In genomic region chr2:33974737-33975422, GRCm38 (mm10) we compare ENCODE assay signal across 14 mouse cellular contexts.
A peak's percentile ranks its signal among the peaks of the same experiment; 100 is the strongest.
DNase-seq lines count a peak whose midpoint lies in the region; ATAC-seq and TF ChIP-seq lines count a peak whose summit lies in the region.
"Had no signal": no experiment of that assay in that cellular context is flagged by ENCODE, and none has a peak within 500 bp of the region (broad histone marks: within the 10 kb centered on the region; RNA-seq: fewer than 3 reads in every experiment).

No protein-coding gene starts in this region.

- H3K27me3 ChIP-seq in forebrain, embryonic 12.5 days: peaks cover 29% of the 10 kb centered on the region; the same call in 1 of the 2 replicates
- no peaks in the 10 kb centered on the region for H3K27me3 ChIP-seq in forebrain, embryonic 15.5 days
- H3K27me3 ChIP-seq in midbrain, embryonic 12.5 days: peaks cover 4% of the 10 kb centered on the region
- no peaks in the 10 kb centered on the region for H3K27me3 ChIP-seq in neural tube, embryonic 15.5 days (replicated peaks)
- H3K27me3 ChIP-seq in intestine, postnatal 0 days (replicated peaks; ENCODE audit: control insufficient read depth, insufficient read depth, low read length): no peaks in the 10 kb centered on the region
- H3K27me3 ChIP-seq: embryonic facial prominence, embryonic 12.5 days; lung, embryonic 15.5 days had no signal

- ATAC-seq in forebrain, embryonic 12.5 days (ENCODE audit: low FRiP score): 0 out of 2 replicates have a peak, but pooled peaks have one; percentile 34
- ATAC-seq in forebrain, embryonic 15.5 days (replicated peaks): no peak
- ATAC-seq in midbrain, embryonic 12.5 days (ENCODE audit: low FRiP score, low read depth): no peak
- no peak for ATAC-seq in neural tube, embryonic 15.5 days (ENCODE audit: low FRiP score)
- no peak for ATAC-seq in intestine, postnatal 0 days

- no peak for TF ChIP-seq CTCF in intestine, postnatal 0 days (IDR thresholded peaks at IDR 0.05; ENCODE audit: low read depth)

- H3K36me3 ChIP-seq in forebrain, embryonic 12.5 days (replicated peaks): no peaks in the 10 kb centered on the region
- no peaks in the 10 kb centered on the region for H3K36me3 ChIP-seq in forebrain, embryonic 15.5 days
- H3K36me3 ChIP-seq in midbrain, embryonic 12.5 days: no peaks in the 10 kb centered on the region
- H3K36me3 ChIP-seq in neural tube, embryonic 15.5 days: no peaks in the 10 kb centered on the region
- no peaks in the 10 kb centered on the region for H3K36me3 ChIP-seq in intestine, postnatal 0 days (ENCODE audit: control insufficient read depth, insufficient read depth)
- H3K36me3 ChIP-seq: embryonic facial prominence, embryonic 12.5 days; lung, embryonic 15.5 days had no signal

- no peaks in the 10 kb centered on the region for H3K9me3 ChIP-seq in forebrain, embryonic 12.5 days
- no peaks in the 10 kb centered on the region for H3K9me3 ChIP-seq in forebrain, embryonic 15.5 days
- no peaks in the 10 kb centered on the region for H3K9me3 ChIP-seq in midbrain, embryonic 12.5 days
- H3K9me3 ChIP-seq in neural tube, embryonic 15.5 days (replicated peaks): no peaks in the 10 kb centered on the region
- no peaks in the 10 kb centered on the region for H3K9me3 ChIP-seq in intestine, postnatal 0 days (ENCODE audit: control insufficient read depth)
- H3K9me3 ChIP-seq: embryonic facial prominence, embryonic 12.5 days; lung, embryonic 15.5 days had no signal

- 57% methylated on average over 15 of the region's 15 CpGs for WGBS in forebrain, embryonic 12.5 days
- WGBS in forebrain, embryonic 15.5 days: 56% methylated on average over 15 of the region's 15 CpGs
- WGBS in midbrain, embryonic 12.5 days: 65% methylated on average over 15 of the region's 15 CpGs
- 49% methylated on average over 15 of the region's 15 CpGs for WGBS in neural tube, embryonic 15.5 days
- 82% methylated on average over 15 of the region's 15 CpGs for WGBS in intestine, postnatal 0 days

- no peak overlapping the region for H3K4me2 ChIP-seq in forebrain, embryonic 12.5 days
- no peak overlapping the region for H3K4me2 ChIP-seq in forebrain, embryonic 15.5 days (replicated peaks)
- H3K4me2 ChIP-seq in midbrain, embryonic 12.5 days (replicated peaks): no peak overlapping the region
- no peak overlapping the region for H3K4me2 ChIP-seq in neural tube, embryonic 15.5 days
- H3K4me2 ChIP-seq in intestine, postnatal 0 days (replicated peaks; ENCODE audit: low read depth): no peak overlapping the region
- H3K4me2 ChIP-seq: embryonic facial prominence, embryonic 12.5 days; liver, embryonic 11.5 days; lung, embryonic 15.5 days had no signal

- no peak overlapping the region for H3K9ac ChIP-seq in forebrain, embryonic 12.5 days
- H3K9ac ChIP-seq in forebrain, embryonic 15.5 days (replicated peaks): no peak overlapping the region
- 0 out of 2 replicates have a peak overlapping the region, but pooled peaks have one; percentile 29 for H3K9ac ChIP-seq in midbrain, embryonic 12.5 days (replicated peaks)
- no peak overlapping the region for H3K9ac ChIP-seq in neural tube, embryonic 15.5 days (replicated peaks)
- no peak overlapping the region for H3K9ac ChIP-seq in intestine, postnatal 0 days (ENCODE audit: low read depth, low read length)
- H3K9ac ChIP-seq: embryonic facial prominence, embryonic 12.5 days; lung, embryonic 15.5 days had no signal

- peaks cover 19% of the 10 kb centered on the region for H3K4me1 ChIP-seq in forebrain, embryonic 12.5 days
- H3K4me1 ChIP-seq in forebrain, embryonic 15.5 days: peaks cover 14% of the 10 kb centered on the region
- H3K4me1 ChIP-seq in midbrain, embryonic 12.5 days: peaks cover 23% of the 10 kb centered on the region
- peaks cover 17% of the 10 kb centered on the region for H3K4me1 ChIP-seq in neural tube, embryonic 15.5 days
- H3K4me1 ChIP-seq in intestine, postnatal 0 days (replicated peaks; ENCODE audit: control insufficient read depth, insufficient read depth, low read length): no peaks in the 10 kb centered on the region
- H3K4me1 ChIP-seq: embryonic facial prominence, embryonic 12.5 days; lung, embryonic 15.5 days had no signal

- peak overlapping the region; percentile 50; the same call in 1 of the 2 replicates for H3K27ac ChIP-seq in forebrain, embryonic 12.5 days
- H3K27ac ChIP-seq in forebrain, embryonic 15.5 days (replicated peaks): no peak overlapping the region
- peak overlapping the region; percentile 72 for H3K27ac ChIP-seq in midbrain, embryonic 12.5 days (replicated peaks)
- 0 out of 2 replicates have a peak overlapping the region, but pooled peaks have one; percentile 15 for H3K27ac ChIP-seq in neural tube, embryonic 15.5 days (replicated peaks)
- H3K27ac ChIP-seq in intestine, postnatal 0 days (ENCODE audit: low read depth, low read length): no peak overlapping the region
- H3K27ac ChIP-seq: embryonic facial prominence, embryonic 12.5 days; gastrocnemius, adult 2 months; kidney, postnatal 0 days; lung, embryonic 15.5 days; stomach, postnatal 0 days had no signal

- H3K4me3 ChIP-seq in forebrain, embryonic 12.5 days (replicated peaks): no peak overlapping the region
- H3K4me3 ChIP-seq in forebrain, embryonic 15.5 days: no peak overlapping the region
- no peak overlapping the region for H3K4me3 ChIP-seq in midbrain, embryonic 12.5 days
- H3K4me3 ChIP-seq in neural tube, embryonic 15.5 days (replicated peaks): no peak overlapping the region
- H3K4me3 ChIP-seq in intestine, postnatal 0 days (ENCODE audit: low read depth, low read length): no peak overlapping the region
- H3K4me3 ChIP-seq: embryonic facial prominence, embryonic 12.5 days; gastrocnemius, adult 2 months; lung, embryonic 15.5 days had no signal

- peak; percentile 37 for DNase-seq in testis, postnatal 10 days (ENCODE audit: low spot score)
- DNase-seq in testis, postnatal 14 days (ENCODE audit: low spot score): no peak
- no peak for DNase-seq in urinary bladder, postnatal 25 days (ENCODE audit: low spot score)

Comparison
In these comparisons a context has a peak if more than half of its experiments do, and no peak if none do; other contexts are left out.
1. H3K27ac ChIP-seq: peak in forebrain, embryonic 12.5 days (single experiment), midbrain, embryonic 12.5 days (single experiment) and neural tube, embryonic 15.5 days (single experiment); none in forebrain, embryonic 15.5 days (single experiment) and intestine, postnatal 0 days (single experiment).